Mouse (Mus musculus) olfactory bulb, adult 2 months (tissue): ENCODE measurements around the gene Slc35b2.

Experiments used
- CTCF ChIP-seq: fragments of 200-500 bp; IDR thresholded peaks from 2 replicates; pipeline ENCODE4 v1.5.1; 2012; ENCODE audit warnings: low read depth, mild to moderate bottlenecking, low read length, moderate library complexity; ENCODE audit not compliant: insufficient read depth
- POLR2A ChIP-seq: fragments of 200-500 bp; IDR thresholded peaks from 2 replicates; pipeline ENCODE4 v1.6.1; 2012; ENCODE audit warnings: mild to moderate bottlenecking, low read depth, low read length, moderate library complexity; ENCODE audit not compliant: insufficient read depth

- TF ChIP-seq POLR2A, result no peak
- TF ChIP-seq CTCF, result no peak
Measured at GRCm38 (mm10) chr17:45542129-45542528, 21.5 kb upstream of the Slc35b2 start.
